Mouse (Mus musculus): ENCODE measurements around the gene Trappc2l. TPM values are rescaled to one million over a fixed set of nuclear protein-coding genes. Genes with fewer than 3 reads are reported as not detected.

The Trappc2l gene
- total RNA-seq, 1 experiment: 56.1 TPM

GRCm38 (mm10) chr8:122663670-122664069 lies 52.2 kb downstream of the Trappc2l start:
- H3K9me3 ChIP-seq (ENCODE audit: control insufficient read depth, insufficient read depth, low read depth, low read length): no peaks in the 10 kb centered on the region
- no peak overlapping the region for H3K27ac ChIP-seq (ENCODE audit: insufficient read depth, low read depth, low read length, poor library complexity, severe bottlenecking)
- in situ Hi-C loops (cut with MboI; ENCODE audit: low sequenced_read_pairs in 2 of 2, unreplicated experiment in 2 of 2): no loop called here
- H3K9ac ChIP-seq (ENCODE audit: insufficient read depth, low read depth, low read length, poor library complexity, severe bottlenecking): no peak overlapping the region
- no peak overlapping the region for H3K4me3 ChIP-seq (ENCODE audit: insufficient read depth in 1 of 2, low read depth in 1 of 2, low read length in 2 of 2, poor library complexity in 1 of 2, severe bottlenecking in 1 of 2)
- no peak for DNase-seq (ENCODE audit: low read depth, low spot score)
- no peak for TF ChIP-seq ZC3H11A (IDR thresholded peaks at IDR 0.05; ENCODE audit: borderline replicate concordance, low read depth, low read length)
- no peak for TF ChIP-seq ZNF384 (IDR thresholded peaks at IDR 0.05; ENCODE audit: low read depth, low read length)
- no peak for TF ChIP-seq MAFK (IDR thresholded peaks at IDR 0.05; ENCODE audit: insufficient read depth, low read depth, low read length)
- TF ChIP-seq CHD2 (IDR thresholded peaks at IDR 0.05; ENCODE audit: low read depth, low read length): no peak
- TF ChIP-seq HCFC1 (IDR thresholded peaks at IDR 0.05; ENCODE audit: borderline replicate concordance, insufficient read depth, low read length): no peak
- no peaks in the 10 kb centered on the region for H3K4me1 ChIP-seq (ENCODE audit: control insufficient read depth in 2 of 2, insufficient read depth in 2 of 2, low read length in 2 of 2, poor library complexity in 1 of 2)
- no peaks in the 10 kb centered on the region for H3K36me3 ChIP-seq (ENCODE audit: control insufficient read depth, insufficient read depth, low read length, poor library complexity, severe bottlenecking)

GRCm38 (mm10) chr8:122665221-122665620 lies 53.8 kb downstream of the Trappc2l start:
- DNase-seq (ENCODE audit: low read depth, low spot score): no peak
- TF ChIP-seq MAFK (IDR thresholded peaks at IDR 0.05; ENCODE audit: insufficient read depth, low read depth, low read length) (no peak), HCFC1 (IDR thresholded peaks at IDR 0.05; ENCODE audit: borderline replicate concordance, insufficient read depth, low read length) (no peak), ZC3H11A (IDR thresholded peaks at IDR 0.05; ENCODE audit: borderline replicate concordance, low read depth, low read length) (no peak), CHD2 (IDR thresholded peaks at IDR 0.05; ENCODE audit: low read depth, low read length) (no peak), ZNF384 (IDR thresholded peaks at IDR 0.05; ENCODE audit: low read depth, low read length) (no peak)
- no peaks in the 10 kb centered on the region for H3K9me3 ChIP-seq (ENCODE audit: control insufficient read depth, insufficient read depth, low read depth, low read length)

GRCm38 (mm10) chr8:122665667-122666316 lies 54.4 kb downstream of the Trappc2l start:
- no peak for DNase-seq (ENCODE audit: low read depth, low spot score)
- H3K4me3 ChIP-seq (ENCODE audit: insufficient read depth in 1 of 2, low read depth in 1 of 2, low read length in 2 of 2, poor library complexity in 1 of 2, severe bottlenecking in 1 of 2): no peak overlapping the region
- H3K27ac ChIP-seq (ENCODE audit: insufficient read depth, low read depth, low read length, poor library complexity, severe bottlenecking): no peak overlapping the region
- no peaks in the 10 kb centered on the region for H3K36me3 ChIP-seq (ENCODE audit: control insufficient read depth, insufficient read depth, low read length, poor library complexity, severe bottlenecking)
- in situ Hi-C loops (cut with MboI; ENCODE audit: low sequenced_read_pairs in 2 of 2, unreplicated experiment in 2 of 2): no loop called here
- H3K9ac ChIP-seq (ENCODE audit: insufficient read depth, low read depth, low read length, poor library complexity, severe bottlenecking): no peak overlapping the region
- TF ChIP-seq HCFC1 (IDR thresholded peaks at IDR 0.05; ENCODE audit: borderline replicate concordance, insufficient read depth, low read length) (no peak), ZNF384 (IDR thresholded peaks at IDR 0.05; ENCODE audit: low read depth, low read length) (no peak), CHD2 (IDR thresholded peaks at IDR 0.05; ENCODE audit: low read depth, low read length) (no peak), MAFK (IDR thresholded peaks at IDR 0.05; ENCODE audit: insufficient read depth, low read depth, low read length) (no peak), ZC3H11A (IDR thresholded peaks at IDR 0.05; ENCODE audit: borderline replicate concordance, low read depth, low read length) (no peak)
- H3K4me1 ChIP-seq (ENCODE audit: control insufficient read depth in 2 of 2, insufficient read depth in 2 of 2, low read length in 2 of 2, poor library complexity in 1 of 2): no peaks in the 10 kb centered on the region
- no peaks in the 10 kb centered on the region for H3K9me3 ChIP-seq (ENCODE audit: control insufficient read depth, insufficient read depth, low read depth, low read length)

More at GRCm38 (mm10) chr8:122665221-122665620, 53.8 kb downstream of the Trappc2l start:
- Histone ChIP-seq H3K27ac (ENCODE audit: insufficient read depth, low read depth, low read length, poor library complexity, severe bottlenecking) (no peak overlapping the region), H3K9ac (ENCODE audit: insufficient read depth, low read depth, low read length, poor library complexity, severe bottlenecking) (no peak overlapping the region), H3K4me1 (ENCODE audit: control insufficient read depth in 2 of 2, insufficient read depth in 2 of 2, low read length in 2 of 2, poor library complexity in 1 of 2) (no peaks in the 10 kb centered on the region), H3K36me3 (ENCODE audit: control insufficient read depth, insufficient read depth, low read length, poor library complexity, severe bottlenecking) (no peaks in the 10 kb centered on the region), H3K4me3 (ENCODE audit: insufficient read depth in 1 of 2, low read depth in 1 of 2, low read length in 2 of 2, poor library complexity in 1 of 2, severe bottlenecking in 1 of 2) (no peak overlapping the region)
- in situ Hi-C loops (cut with MboI; ENCODE audit: low sequenced_read_pairs in 2 of 2, unreplicated experiment in 2 of 2): no loop called here

Other genes starting within 250 kb of the Trappc2l start
- 87.1 and 90.4 TPM in 2 replicates for gene Zc3h18, start 235.0 kb upstream of the Trappc2l start, total RNA-seq (2012; rRNA removed)
- gene Il17c, start 189.6 kb upstream of the Trappc2l start, total RNA-seq (2012; rRNA removed): 0.58 TPM in 1 of 2 replicates, not detected in the other
- gene Cyba, start 178.7 kb upstream of the Trappc2l start, total RNA-seq (2012; rRNA removed): 78.7 and 107 TPM in 2 replicates
- gene Mvd, start 168.2 kb upstream of the Trappc2l start, total RNA-seq (2012; rRNA removed): 30.4 and 35.2 TPM in 2 replicates
- gene Snai3, start 150.9 kb upstream of the Trappc2l start, total RNA-seq (2012; rRNA removed): 4.2 and 8.2 TPM in 2 replicates
- gene Rnf166, start 135.6 kb upstream of the Trappc2l start, total RNA-seq (2012; rRNA removed): 10.8 and 15.0 TPM in 2 replicates
- gene Ctu2, start 135.5 kb upstream of the Trappc2l start, total RNA-seq (2012; rRNA removed): 79.8 and 96.0 TPM in 2 replicates
- 204 and 335 TPM in 2 replicates for gene Piezo1, start 60.3 kb upstream of the Trappc2l start, total RNA-seq (2012; rRNA removed)
- 139 and 168 TPM in 2 replicates for gene Cdt1, start 43.6 kb upstream of the Trappc2l start, total RNA-seq (2012; rRNA removed)
- gene Aprt, start 34.7 kb upstream of the Trappc2l start, total RNA-seq (2012; rRNA removed): 400 and 412 TPM in 2 replicates
- 8.9 and 9.2 TPM in 2 replicates for gene Galns, start 177 bp upstream of the Trappc2l start, total RNA-seq (2012; rRNA removed)
- not detected in 2 replicates for gene Pabpn1l, start 11.1 kb downstream of the Trappc2l start, total RNA-seq (2012; rRNA removed)
- 0.26 and 0.36 TPM in 2 replicates for gene Cbfa2t3, start 87.5 kb downstream of the Trappc2l start, total RNA-seq (2012; rRNA removed)
- gene Acsf3, start 163.8 kb downstream of the Trappc2l start, total RNA-seq (2012; rRNA removed): 11.7 and 12.4 TPM in 2 replicates
- 0.76 and 1.1 TPM in 2 replicates for gene Cdh15, start 236.3 kb downstream of the Trappc2l start, total RNA-seq (2012; rRNA removed)

All from ES-E14 (cell line).